Mouse (Mus musculus) 416B (cell line): Measurements from ENCODE around the gene Cnot4.

Experiments
- DNase-seq: peaks from one replicate; pipeline ENCODE4 v3.0.0; 2011; ENCODE audit warnings: low read depth

The Cnot4 gene

DNA sequence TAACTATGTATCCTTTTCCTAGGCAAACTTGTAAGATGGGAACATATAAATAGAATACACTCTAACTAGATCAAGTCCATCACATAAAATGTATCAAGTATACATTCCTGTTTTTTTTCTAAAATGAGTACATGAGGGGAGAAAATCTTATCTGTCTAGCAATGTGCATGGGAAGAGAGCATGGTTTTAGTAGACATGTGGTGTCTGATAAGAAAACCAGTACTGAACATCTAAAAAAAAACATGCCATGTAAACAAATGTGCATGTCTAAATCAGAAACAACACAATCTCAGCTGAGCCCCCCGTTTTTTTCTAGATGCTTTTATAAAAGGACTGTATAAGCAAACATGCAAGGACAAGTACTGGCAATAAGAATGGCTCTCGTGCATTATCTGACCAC lies 100.8 kb downstream of the Cnot4 start:
- DNase-seq = no peak

DNA sequence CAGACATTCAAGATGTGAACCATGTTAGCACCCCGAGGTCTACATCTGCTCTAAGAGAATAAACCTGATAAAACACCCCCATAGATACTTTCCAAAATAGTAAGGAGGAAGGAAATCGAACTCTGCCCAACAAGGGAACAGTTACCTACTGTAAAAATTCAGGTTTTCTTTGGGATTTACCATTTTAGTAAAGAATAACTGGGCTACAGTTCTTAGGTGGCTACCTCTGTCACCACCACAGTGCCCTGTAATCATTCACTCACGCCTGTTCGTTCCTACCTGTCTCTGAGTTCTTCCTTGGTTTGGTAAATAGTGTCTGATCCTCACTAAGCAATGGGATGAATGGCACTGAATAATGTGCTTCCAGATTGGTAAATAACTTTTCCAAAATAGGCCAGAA lies 102.7 kb downstream of the Cnot4 start:
- DNase-seq = no peak

DNA sequence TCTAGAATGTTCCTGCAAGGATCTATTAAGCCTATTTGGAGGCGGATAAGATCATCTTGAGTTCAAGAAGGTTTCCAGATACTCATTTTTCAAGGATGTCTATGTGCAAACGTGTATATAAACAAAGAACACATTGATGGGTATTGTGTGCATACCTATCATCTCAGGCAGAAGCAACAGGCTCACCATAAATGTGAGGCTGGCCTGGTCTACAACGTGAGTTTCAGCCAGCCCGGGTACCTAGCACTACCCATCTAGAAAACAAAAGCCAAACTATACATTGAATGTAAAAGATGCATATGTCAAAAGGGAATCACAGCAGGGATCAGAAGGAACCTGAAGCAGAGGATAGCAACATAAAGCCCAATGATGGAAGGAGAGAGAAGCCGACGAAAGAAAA lies 103.3 kb downstream of the Cnot4 start:
- DNase-seq = no peak

DNA sequence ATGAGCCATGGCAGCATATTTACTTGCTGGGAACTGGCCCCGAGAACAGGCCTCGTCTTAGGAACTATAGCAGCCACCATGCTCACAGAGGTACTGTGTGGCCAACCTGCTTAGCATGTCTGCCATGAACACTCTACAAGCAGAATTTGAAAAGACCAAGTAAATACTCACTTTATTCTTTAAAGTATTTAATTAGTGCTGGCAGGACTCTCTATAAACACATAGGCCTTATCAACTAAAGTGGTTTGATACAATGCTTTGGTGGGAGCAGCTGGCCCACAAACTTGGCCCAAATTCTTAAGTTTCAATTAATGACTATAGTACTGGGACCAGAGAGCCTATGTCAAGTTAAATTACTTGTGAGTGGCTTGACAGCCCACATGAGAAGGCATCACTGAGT lies 105.5 kb downstream of the Cnot4 start:
- DNase-seq = no peak

DNA sequence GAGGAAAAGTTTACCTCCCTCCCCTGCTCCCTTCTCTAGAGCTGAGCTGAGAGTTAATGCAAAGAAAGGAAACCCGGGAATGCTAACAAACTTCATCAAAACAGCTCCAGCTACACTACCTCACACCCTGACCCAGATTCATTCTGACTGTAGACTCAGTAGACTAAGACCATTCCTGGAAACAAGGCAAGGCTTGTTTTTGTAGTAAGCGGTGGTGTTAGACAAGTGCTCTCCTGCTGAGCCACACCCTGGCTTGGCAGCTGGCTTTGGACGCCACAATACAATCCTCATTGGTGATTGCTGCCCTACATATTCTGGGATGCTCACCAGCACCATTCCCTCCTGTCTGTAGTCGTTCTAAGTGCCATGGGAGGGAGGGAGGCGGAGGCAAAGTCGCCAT lies 106.3 kb downstream of the Cnot4 start:
- no peak for DNase-seq

DNA sequence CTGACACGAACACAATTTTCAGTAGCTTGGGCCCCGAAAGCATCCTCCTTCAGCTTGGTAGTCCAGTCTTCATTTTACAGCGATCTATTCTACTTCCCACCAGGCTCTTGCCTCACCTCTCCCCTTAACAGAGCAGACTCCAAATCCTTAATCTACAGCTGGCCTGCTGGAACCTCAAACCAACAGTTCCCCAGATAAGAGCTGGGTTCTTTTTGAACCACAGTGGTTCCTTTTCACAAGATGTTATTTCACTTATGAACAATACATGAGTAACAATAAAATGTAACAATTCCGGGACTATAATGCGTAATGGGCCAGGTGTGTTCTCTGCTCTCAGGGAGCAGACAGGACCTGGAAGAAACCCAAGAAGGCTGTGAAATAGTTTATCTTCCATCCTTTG lies 116.9 kb downstream of the Cnot4 start:
- DNase-seq = no peak

DNA sequence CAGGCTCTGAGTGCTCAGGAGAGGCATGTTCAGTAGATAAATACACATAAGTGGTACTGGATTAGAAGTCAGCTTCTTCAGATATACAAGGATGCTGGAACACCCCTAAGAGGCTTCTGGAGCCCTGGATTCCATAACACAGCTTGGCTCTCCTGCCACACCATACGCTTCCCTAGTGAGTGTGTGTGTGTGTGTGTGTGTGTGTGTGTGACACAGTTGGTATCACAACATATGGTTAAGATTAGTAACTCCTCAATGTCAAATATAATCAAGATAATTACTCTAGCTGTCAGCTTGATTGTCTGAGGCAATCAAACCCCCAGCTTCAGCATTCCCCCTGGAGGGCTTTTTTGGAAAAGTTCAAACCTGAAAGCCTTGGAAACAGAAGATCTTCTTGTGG lies 121.6 kb downstream of the Cnot4 start:
- no peak for DNase-seq

DNA sequence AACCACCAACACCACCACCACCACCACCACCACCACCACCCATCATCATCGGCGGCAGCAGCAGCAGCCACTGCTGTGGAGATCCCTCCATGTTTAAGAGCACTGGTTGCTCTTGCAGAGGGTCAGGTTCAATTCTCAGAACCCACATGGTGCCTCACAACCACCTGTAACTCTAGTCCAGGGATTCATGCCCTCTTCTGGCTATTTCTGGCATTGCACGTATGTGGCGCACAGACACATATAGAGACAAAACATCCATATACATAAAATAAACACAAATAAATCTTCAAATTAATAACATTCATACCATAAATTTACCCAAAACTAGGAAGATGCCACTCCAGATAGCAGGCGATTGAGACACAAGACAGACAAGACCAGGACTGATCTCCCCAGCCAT lies 122.8 kb downstream of the Cnot4 start:
- DNase-seq = no peak

DNA sequence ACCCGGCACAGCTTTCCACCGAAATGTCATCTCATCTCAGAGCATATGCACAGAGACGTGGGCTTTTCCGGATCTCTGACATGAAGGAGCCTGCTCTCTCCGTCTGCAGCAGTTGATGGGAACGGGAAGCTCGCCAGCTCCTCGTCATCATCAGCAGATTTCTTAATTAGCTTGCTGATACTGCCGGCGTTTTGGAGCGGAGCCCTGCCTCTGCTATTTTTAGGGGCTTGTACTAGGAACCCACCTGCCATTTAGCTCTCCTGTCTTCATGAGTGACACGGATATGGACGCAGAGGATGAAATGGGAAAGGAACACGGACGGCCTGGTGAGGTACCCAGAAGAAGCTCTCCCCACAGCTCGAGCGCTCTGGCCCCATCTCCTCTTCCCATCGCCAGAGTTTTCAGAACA lies 131.3 kb downstream of the Cnot4 start:
- DNase-seq = no peak

DNA sequence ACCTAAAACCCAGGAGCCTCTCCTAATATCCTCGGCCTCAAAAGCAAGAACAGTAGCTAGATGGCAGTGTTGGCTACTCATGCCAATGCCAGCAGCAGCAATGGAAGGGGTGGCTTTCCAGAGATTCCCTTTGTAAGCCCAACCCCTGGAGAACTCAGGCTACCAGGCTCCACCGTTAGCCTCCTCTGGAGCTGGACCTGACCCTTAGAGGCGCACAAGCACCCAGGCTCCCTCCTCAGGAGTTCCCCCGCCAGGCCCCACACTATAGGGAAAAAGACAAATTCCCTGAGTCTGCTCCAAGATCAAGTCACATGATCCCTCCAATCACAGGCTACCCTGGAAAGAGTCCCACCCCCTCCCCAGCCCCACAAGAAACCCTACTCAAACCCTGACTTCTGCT lies 134.4 kb downstream of the Cnot4 start:
- DNase-seq = peak; percentile 65

DNA sequence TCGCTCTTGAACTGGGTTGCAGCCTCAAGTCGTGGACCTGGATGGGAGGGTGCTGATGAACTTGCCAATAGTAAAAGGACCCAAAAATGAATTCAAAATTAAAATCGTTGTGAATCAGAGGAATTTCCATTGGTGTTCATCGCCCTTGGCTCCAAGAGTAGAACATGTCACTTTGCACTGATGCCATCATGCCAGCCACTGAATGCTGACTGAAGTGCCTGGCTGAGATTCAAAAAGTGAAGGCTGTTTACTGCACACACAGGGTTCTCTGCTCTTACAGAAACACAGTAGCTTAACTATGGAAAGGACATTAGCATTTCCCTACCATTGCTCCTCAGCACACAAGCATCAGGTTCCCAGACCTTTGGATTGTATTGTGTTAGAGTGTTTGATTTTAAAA lies 137.0 kb downstream of the Cnot4 start:
- no peak for DNase-seq

DNA sequence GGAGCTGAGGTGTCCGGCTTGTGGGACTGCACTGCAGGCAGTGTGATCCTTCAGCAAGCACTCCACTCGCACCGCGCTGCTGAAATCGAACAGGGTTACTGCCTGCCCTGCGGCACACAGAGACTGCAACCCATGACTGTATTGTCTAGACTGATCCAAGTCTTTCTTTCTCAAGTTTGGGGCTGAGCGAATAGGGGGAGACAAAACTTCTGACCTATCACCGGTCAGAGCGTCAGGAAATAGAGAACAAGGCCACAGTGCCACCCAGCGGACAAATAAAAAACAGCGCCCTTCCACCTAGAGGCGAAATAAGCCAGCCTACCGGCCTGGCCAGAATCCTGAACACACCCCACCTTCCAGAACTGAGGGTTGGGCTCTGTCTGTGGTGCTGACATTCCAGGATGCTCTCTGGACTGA lies 138.3 kb downstream of the Cnot4 start:
- DNase-seq = peak; percentile 88

DNA sequence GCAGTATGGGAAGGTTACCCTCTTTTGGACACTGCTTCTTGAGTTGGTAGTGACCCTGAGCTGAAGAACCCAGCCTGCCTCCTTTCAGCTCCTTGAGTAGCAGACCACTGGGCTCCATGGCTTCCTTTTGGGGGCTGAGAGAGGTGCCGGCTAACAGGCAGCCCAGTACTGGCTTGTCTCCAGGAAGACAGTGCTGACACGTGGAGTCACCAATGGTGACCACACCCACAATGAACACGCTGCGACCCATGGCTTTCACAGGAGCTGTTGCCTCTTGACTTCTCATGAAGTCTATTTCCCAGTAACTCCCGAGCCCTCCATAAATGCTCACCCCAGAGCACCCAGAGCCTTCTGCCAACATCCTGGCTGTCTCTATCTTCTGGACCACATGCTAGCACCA lies 138.8 kb downstream of the Cnot4 start:
- DNase-seq = peak; percentile 47

DNA sequence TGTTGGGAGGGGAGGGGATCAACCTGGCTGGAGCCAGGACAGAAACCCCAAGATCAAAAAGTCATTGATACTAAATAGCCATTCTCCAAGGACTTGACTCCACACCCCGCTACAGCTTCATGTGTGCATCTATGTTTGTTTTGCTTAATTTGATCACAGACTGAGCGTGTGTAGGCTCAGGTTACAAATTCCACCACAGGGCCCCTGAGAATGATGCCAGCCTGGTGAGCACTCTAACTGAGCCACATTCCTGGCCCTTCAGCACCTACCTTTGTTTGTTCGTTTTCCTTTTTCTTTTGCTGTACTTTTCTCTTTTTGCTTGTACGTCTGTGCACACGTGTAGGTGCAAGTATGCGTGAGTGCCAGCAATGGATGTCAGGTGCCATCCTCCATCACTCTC lies 144.3 kb downstream of the Cnot4 start:
- no peak for DNase-seq

DNA sequence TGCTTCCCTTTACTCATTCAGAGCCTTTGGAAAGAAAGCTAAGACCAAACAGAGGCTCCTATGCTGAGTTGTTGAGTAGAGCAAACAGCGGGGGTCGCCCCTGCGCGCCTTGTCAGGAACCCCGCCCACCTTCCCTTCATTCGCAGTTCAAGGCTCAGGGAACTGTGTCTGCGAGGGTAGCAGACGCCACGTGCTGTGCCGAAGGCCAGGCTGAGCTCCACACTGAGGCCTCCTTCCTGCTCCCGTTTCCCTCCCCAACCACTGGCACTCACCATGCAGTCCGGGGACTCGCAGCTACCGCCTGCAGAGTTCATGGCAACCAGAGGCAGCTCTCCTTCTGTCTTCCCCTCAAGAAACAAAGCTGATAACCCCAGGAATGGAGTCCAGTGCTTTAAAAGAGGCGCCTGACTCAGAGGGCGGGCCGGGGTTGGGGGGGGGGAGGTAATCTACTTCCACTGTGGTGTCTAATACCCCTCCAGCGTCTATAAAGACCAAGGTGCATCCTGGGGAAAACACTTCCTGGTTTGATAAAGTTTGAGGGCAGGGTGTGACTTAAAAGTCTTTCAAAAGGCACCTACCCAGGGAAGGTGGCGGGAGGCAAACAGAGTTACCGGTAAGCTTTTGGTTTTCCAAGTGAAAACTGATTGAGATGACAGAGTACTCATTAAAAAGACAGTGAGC lies 145.3 kb downstream of the Cnot4 start, which contains the start of gene Slc23a4:
Gene Slc23a4, minus strand, starts transcription at position 324 of the 681 bp plus-strand sequence.
- DNase-seq = no peak

DNA sequence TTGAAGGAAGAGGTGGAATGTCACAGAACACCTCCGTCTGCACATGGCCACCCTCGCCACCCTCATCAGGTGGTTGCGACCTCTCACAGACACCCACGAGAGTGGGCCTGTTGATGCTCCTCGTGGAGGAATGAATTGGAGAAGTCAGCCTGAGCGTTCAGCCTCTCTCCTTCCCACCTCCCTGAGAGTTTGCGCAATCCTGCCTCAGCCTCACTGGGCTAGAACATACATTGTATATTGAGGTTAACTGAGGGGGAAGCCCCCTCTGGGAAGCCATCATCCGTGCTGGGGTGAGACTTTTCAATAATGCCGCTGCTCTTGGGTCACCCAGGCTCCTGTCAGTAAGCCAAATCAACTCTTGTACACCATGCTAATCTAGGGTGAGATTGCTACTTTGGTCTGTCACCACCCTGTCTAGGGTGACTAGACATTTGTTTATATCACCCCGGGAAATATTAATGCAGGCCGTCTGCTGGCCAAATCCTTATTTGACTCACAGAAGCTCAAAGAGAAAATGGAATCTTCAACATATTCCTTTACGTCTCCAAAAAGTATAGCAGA lies 146.4 kb downstream of the Cnot4 start:
- no peak for DNase-seq

DNA sequence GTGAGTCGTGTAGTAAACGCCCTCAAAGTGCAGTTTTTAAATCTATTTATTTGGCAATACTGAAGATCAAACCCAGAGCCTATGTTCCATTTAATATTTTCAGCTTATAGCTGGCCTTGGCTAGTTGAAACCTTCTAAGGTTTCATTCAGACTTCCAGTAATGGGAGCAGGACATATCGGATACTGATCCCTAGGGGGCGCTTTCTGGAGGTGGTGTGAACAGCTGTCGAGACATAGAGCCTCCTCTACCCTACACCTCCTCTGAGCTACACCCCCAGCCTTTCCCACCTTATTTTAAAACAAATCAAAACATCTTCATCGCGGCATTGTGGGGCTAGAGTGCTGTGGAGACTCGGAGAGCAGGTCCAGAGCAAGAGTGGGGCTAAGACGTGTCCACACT lies 152.9 kb downstream of the Cnot4 start:
- no peak for DNase-seq

DNA sequence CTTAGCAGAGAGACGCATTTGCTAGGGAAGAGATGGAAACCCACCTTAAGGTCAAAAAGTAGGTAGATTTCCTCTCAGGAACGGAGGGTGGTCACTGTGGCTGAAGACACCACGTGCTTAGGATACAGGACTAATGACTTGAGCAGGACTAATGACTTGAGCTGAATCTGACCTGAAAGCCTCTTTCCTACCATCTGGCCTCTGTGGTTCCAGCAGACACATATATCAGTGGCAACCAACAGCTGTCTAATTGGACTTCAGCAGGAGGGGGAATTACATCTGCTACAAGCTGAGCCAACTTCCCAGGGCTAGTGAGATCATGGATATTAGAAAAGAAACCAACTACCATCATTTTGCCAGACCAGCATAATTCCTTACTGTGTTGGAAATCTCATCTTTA lies 154.2 kb downstream of the Cnot4 start:
- no peak for DNase-seq
